Mouse (Mus musculus): ENCODE data around the gene Nsg1. TPM values are rescaled to one million over a fixed set of nuclear protein-coding genes. Genes with fewer than 3 reads are reported as not detected.

The Nsg1 gene
- total RNA-seq (2021): 1 to 10 TPM; 2.4 to 2.5 TPM
- long read RNA-seq, experiment 1: 0 reads
- long read RNA-seq, experiment 2: 0 reads

GRCm38 (mm10) chr5:38159634-38160413, at the start of gene Nsg1:
TSS of gene Nsg1 (minus strand) at chr5:38159907.
- intact Hi-C loops (cut with DNase I): no loop called here
- Histone ChIP-seq H3K4me3 (peak within 1 kb of the TSS; percentile 84), H3K27ac (peak within 1 kb of the TSS; percentile 57)
- no peak for TF ChIP-seq CTCF (IDR thresholded peaks at IDR 0.05)
- DNase-seq: no peak

GRCm38 (mm10) chr5:38208985-38209384, 49.3 kb upstream of the Nsg1 start:
- TF ChIP-seq CTCF (IDR thresholded peaks at IDR 0.05): no peak
- H3K27ac ChIP-seq: no peak overlapping the region
- no peak for DNase-seq
- no peak overlapping the region for H3K4me3 ChIP-seq
- intact Hi-C loops (cut with DNase I): no loop called here

- Histone ChIP-seq H3K4me3 (no peak overlapping the region), H3K27ac (no peak overlapping the region)
- no peak for DNase-seq
- TF ChIP-seq CTCF (IDR thresholded peaks at IDR 0.05): no peak
- intact Hi-C loops (cut with DNase I): no loop called here
Observed at GRCm38 (mm10) chr5:38205303-38205726, 45.6 kb upstream of the Nsg1 start.

- TF ChIP-seq CTCF (IDR thresholded peaks at IDR 0.05): no peak
- Histone ChIP-seq H3K27ac (no peak overlapping the region), H3K4me3 (no peak overlapping the region)
- intact Hi-C loops (cut with DNase I): no loop called here
- DNase-seq: no peak
Observed at GRCm38 (mm10) chr5:38199686-38200085, 40.0 kb upstream of the Nsg1 start.

GRCm38 (mm10) chr5:38197482-38197823, 37.7 kb upstream of the Nsg1 start:
- Histone ChIP-seq H3K27ac (no peak overlapping the region), H3K4me3 (no peak overlapping the region)
- intact Hi-C loops (cut with DNase I): loop anchor here (2.0 kb wide), 1 partner anchor 101 kb away; no protein-coding TSS in a partner anchor
- peak; percentile 84 for DNase-seq
- peak; percentile 89 for TF ChIP-seq CTCF (IDR thresholded peaks at IDR 0.05)

GRCm38 (mm10) chr5:38196821-38197481, 37.2 kb upstream of the Nsg1 start:
- no peak overlapping the region for H3K27ac ChIP-seq
- TF ChIP-seq CTCF (IDR thresholded peaks at IDR 0.05): no peak
- no peak overlapping the region for H3K4me3 ChIP-seq
- DNase-seq: no peak
- intact Hi-C loops (cut with DNase I): loop anchor here (2.0 kb wide), 1 partner anchor 100 kb away; no protein-coding TSS in a partner anchor

- H3K27ac ChIP-seq: no peak overlapping the region
- no peak for TF ChIP-seq CTCF (IDR thresholded peaks at IDR 0.05)
- intact Hi-C loops (cut with DNase I): loop anchor here (2.0 kb wide), 1 partner anchor 99 kb away; no protein-coding TSS in a partner anchor
- no peak for DNase-seq
- H3K4me3 ChIP-seq: no peak overlapping the region
Observed at GRCm38 (mm10) chr5:38195941-38196340, 36.2 kb upstream of the Nsg1 start.

- Histone ChIP-seq H3K27ac (no peak overlapping the region), H3K4me3 (no peak overlapping the region)
- intact Hi-C loops (cut with DNase I): no loop called here
- TF ChIP-seq CTCF (IDR thresholded peaks at IDR 0.05): no peak
- no peak for DNase-seq
Observed at GRCm38 (mm10) chr5:38194946-38195345, 35.2 kb upstream of the Nsg1 start.

GRCm38 (mm10) chr5:38190907-38191306, 31.2 kb upstream of the Nsg1 start:
- no peak for TF ChIP-seq CTCF (IDR thresholded peaks at IDR 0.05)
- Histone ChIP-seq H3K4me3 (no peak overlapping the region), H3K27ac (no peak overlapping the region)
- DNase-seq: no peak
- intact Hi-C loops (cut with DNase I): no loop called here

GRCm38 (mm10) chr5:38187006-38187405, 27.3 kb upstream of the Nsg1 start:
- no peak for TF ChIP-seq CTCF (IDR thresholded peaks at IDR 0.05)
- Histone ChIP-seq H3K27ac (no peak overlapping the region), H3K4me3 (no peak overlapping the region)
- intact Hi-C loops (cut with DNase I): no loop called here
- no peak for DNase-seq

GRCm38 (mm10) chr5:38184688-38185285, 25.1 kb upstream of the Nsg1 start:
- no peak overlapping the region for H3K27ac ChIP-seq
- intact Hi-C loops (cut with DNase I): no loop called here
- DNase-seq: no peak
- no peak for TF ChIP-seq CTCF (IDR thresholded peaks at IDR 0.05)
- no peak overlapping the region for H3K4me3 ChIP-seq

- no peak for DNase-seq
- Histone ChIP-seq H3K27ac (no peak overlapping the region), H3K4me3 (no peak overlapping the region)
- intact Hi-C loops (cut with DNase I): no loop called here
- no peak for TF ChIP-seq CTCF (IDR thresholded peaks at IDR 0.05)
Observed at GRCm38 (mm10) chr5:38174256-38174912, 14.7 kb upstream of the Nsg1 start.
